9 mouse cellular contexts compared by ENCODE assay signal in the genomic region with DNA sequence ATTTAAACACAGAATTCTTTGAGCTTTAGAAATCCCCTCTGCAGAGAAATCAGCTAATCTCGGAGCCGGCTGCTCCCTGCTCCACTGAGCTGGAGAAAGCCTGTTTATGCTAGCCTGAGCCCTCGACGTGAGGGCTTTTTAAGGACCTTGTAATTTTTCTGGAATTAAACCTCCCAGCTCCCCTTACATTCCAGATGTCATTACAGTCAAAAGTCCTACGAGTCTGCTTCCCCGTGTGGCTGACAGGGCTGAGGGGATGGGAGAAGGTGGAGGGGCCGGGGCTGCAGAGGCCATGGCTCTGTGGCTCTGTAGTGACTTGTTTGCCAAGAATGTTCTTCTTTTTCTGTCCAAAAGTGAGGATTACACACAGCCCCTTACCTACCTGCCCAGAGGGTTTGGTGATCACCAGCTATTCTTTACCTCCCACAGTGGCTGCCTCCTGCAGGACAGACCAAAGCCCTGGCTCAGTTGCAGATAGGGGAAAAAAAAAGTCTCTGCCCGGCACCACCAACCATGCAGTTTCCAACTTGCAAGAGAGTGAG. TPM values are rescaled to one million over a fixed set of nuclear protein-coding genes. Genes with fewer than 3 reads are reported as not detected.
DNase-seq lines count a peak whose midpoint lies in the region; ATAC-seq and TF ChIP-seq lines count a peak whose summit lies in the region.
"Had no signal": no experiment of that assay in that cellular context is flagged by ENCODE, and none has a peak within 500 bp of the region (broad histone marks: within the 10 kb centered on the region; RNA-seq: fewer than 3 reads in every experiment).

No protein-coding gene starts in this region.

- H3K4me3 ChIP-seq in lung, embryonic 14.5 days (ENCODE audit: low read depth, low read length) = no peak overlapping the region
- no peak overlapping the region for H3K4me3 ChIP-seq in forebrain, embryonic 11.5 days (ENCODE audit: low read depth, low read length)
- 0 out of 2 replicates have a peak overlapping the region, but pooled peaks have one; percentile 1 for H3K4me3 ChIP-seq in kidney, embryonic 16.5 days (ENCODE audit: low read length)
- no peak overlapping the region for H3K4me3 ChIP-seq in neural tube, embryonic 14.5 days (ENCODE audit: low read depth, low read length)

- no peaks in the 10 kb centered on the region for H3K27me3 ChIP-seq in lung, embryonic 14.5 days (ENCODE audit: insufficient read depth, low read length)
- no peaks in the 10 kb centered on the region for H3K27me3 ChIP-seq in forebrain, embryonic 11.5 days (ENCODE audit: control insufficient read depth, insufficient read depth, low read length)
- H3K27me3 ChIP-seq in kidney, embryonic 16.5 days (ENCODE audit: insufficient read depth, low read length) = no peaks in the 10 kb centered on the region
- H3K27me3 ChIP-seq in neural tube, embryonic 14.5 days (ENCODE audit: control insufficient read depth, insufficient read depth, low read length) = no peaks in the 10 kb centered on the region

- peak overlapping the region; percentile 65 for H3K4me2 ChIP-seq in lung, embryonic 14.5 days
- 0 out of 2 replicates have a peak overlapping the region, but pooled peaks have one; percentile 22 for H3K4me2 ChIP-seq in forebrain, embryonic 11.5 days (ENCODE audit: low read depth, low read length, severe bottlenecking)
- H3K4me2 ChIP-seq in kidney, embryonic 16.5 days (replicated peaks; ENCODE audit: low read depth, low read length) = peak overlapping the region; percentile 38
- no peak overlapping the region; the same call in 1 of the 2 replicates for H3K4me2 ChIP-seq in neural tube, embryonic 14.5 days (ENCODE audit: low read depth, low read length)

- peak; percentile 44 for DNase-seq in lung, embryonic 14.5 days
- no peak for DNase-seq in lung, adult 18-20 months
- no peak for DNase-seq in forebrain, embryonic 11.5 days (ENCODE audit: low spot score)
- no peak for DNase-seq in thymus, postnatal 36 days
- DNase-seq in cerebellum, postnatal 36 days = no peak
- DNase-seq: thymus, adult 18-20 months had no signal

- 24% methylated on average over 8 of the region's 8 CpGs for WGBS in lung, embryonic 14.5 days
- WGBS in forebrain, embryonic 11.5 days = 5% methylated on average over 8 of the region's 8 CpGs
- 16% methylated on average over 8 of the region's 8 CpGs for WGBS in kidney, embryonic 16.5 days
- 11% methylated on average over 8 of the region's 8 CpGs for WGBS in neural tube, embryonic 14.5 days

- peak overlapping the region; percentile 20; the same call in 1 of the 2 replicates for H3K9ac ChIP-seq in lung, embryonic 14.5 days
- H3K9ac ChIP-seq in forebrain, embryonic 11.5 days (ENCODE audit: low read length) = peak overlapping the region; percentile 57; the same call in 1 of the 2 replicates
- peak overlapping the region; percentile 48 for H3K9ac ChIP-seq in kidney, embryonic 16.5 days (replicated peaks; ENCODE audit: low read length)
- H3K9ac ChIP-seq in neural tube, embryonic 14.5 days (replicated peaks; ENCODE audit: low read depth, low read length) = peak overlapping the region; percentile 29; the same call in 1 of the 2 replicates

- no peak for TF ChIP-seq CTCF in lung, embryonic 14.5 days (IDR thresholded peaks at IDR 0.05; ENCODE audit: low read depth)

- H3K27ac ChIP-seq in lung, embryonic 14.5 days (ENCODE audit: low read depth) = peak overlapping the region; percentile 78
- H3K27ac ChIP-seq in forebrain, embryonic 11.5 days (ENCODE audit: low read depth, low read length) = peak overlapping the region; percentile 89
- peak overlapping the region; percentile 94 for H3K27ac ChIP-seq in kidney, embryonic 16.5 days (ENCODE audit: low read length)
- peak overlapping the region; percentile 87 for H3K27ac ChIP-seq in neural tube, embryonic 14.5 days (ENCODE audit: low read depth, low read length)

- no peak for ATAC-seq in lung, embryonic 14.5 days (ENCODE audit: insufficient read depth)
- no peak for ATAC-seq in forebrain, embryonic 11.5 days (replicated peaks; ENCODE audit: low FRiP score)
- ATAC-seq in kidney, embryonic 16.5 days (ENCODE audit: low FRiP score, low TSS enrichment) = no peak
- ATAC-seq in neural tube, embryonic 14.5 days (ENCODE audit: low read depth) = no peak
- ATAC-seq in activated CD4-positive, CD25-positive, alpha-beta regulatory T cell, adult 4 months = no peak

- no peaks in the 10 kb centered on the region for H3K36me3 ChIP-seq in lung, embryonic 14.5 days (ENCODE audit: insufficient read depth)
- no peaks in the 10 kb centered on the region for H3K36me3 ChIP-seq in forebrain, embryonic 11.5 days (ENCODE audit: control insufficient read depth, insufficient read depth, low read length)
- H3K36me3 ChIP-seq in kidney, embryonic 16.5 days (ENCODE audit: insufficient read depth, low read length) = no peaks in the 10 kb centered on the region
- H3K36me3 ChIP-seq in neural tube, embryonic 14.5 days (ENCODE audit: control insufficient read depth, insufficient read depth, low read length) = no peaks in the 10 kb centered on the region

- H3K9me3 ChIP-seq in lung, embryonic 14.5 days (ENCODE audit: low read depth, low read length) = no peaks in the 10 kb centered on the region
- H3K9me3 ChIP-seq in forebrain, embryonic 11.5 days (ENCODE audit: control insufficient read depth, low read length) = no peaks in the 10 kb centered on the region
- H3K9me3 ChIP-seq in kidney, embryonic 16.5 days (ENCODE audit: low read length) = no peaks in the 10 kb centered on the region
- H3K9me3 ChIP-seq in neural tube, embryonic 14.5 days (ENCODE audit: control insufficient read depth, low read length) = no peaks in the 10 kb centered on the region

- peaks cover 55% of the 10 kb centered on the region for H3K4me1 ChIP-seq in lung, embryonic 14.5 days (ENCODE audit: insufficient read depth)
- H3K4me1 ChIP-seq in forebrain, embryonic 11.5 days (replicated peaks; ENCODE audit: control insufficient read depth, insufficient read depth, low read length) = peaks cover 65% of the 10 kb centered on the region
- H3K4me1 ChIP-seq in kidney, embryonic 16.5 days (ENCODE audit: insufficient read depth, low read length) = peaks cover 94% of the 10 kb centered on the region
- H3K4me1 ChIP-seq in neural tube, embryonic 14.5 days (ENCODE audit: control insufficient read depth, insufficient read depth, low read length) = peaks cover 77% of the 10 kb centered on the region

RNA-seq across cellular contexts. Expression of a gene that starts 29.0 kb away (rescaled TPM):
- polyA plus RNA-seq in lung, embryonic 14.5 days (2014; fragmentation: Nextera tagmentation; extraction: Ambion mirVana) = 28.3 and 31.0 TPM in 2 replicates
- 30.7 and 39.5 TPM in 2 replicates for polyA plus RNA-seq in forebrain, embryonic 11.5 days (2014; fragmentation: Nextera tagmentation; extraction: Ambion mirVana)
- 22.2 and 26.0 TPM in 2 replicates for polyA plus RNA-seq in kidney, embryonic 16.5 days (2015; fragmentation: Nextera tagmentation; extraction: Ambion mirVana)
- 32.2 and 37.5 TPM in 2 replicates for polyA plus RNA-seq in neural tube, embryonic 14.5 days (2014; fragmentation: Nextera tagmentation; extraction: Ambion mirVana)
- 10 to 100 TPM; 15.8 to 21.3 TPM for polyA plus RNA-seq in activated CD4-positive, CD25-positive, alpha-beta regulatory T cell, adult 4 months (2017; shearing (Covaris generic))

RNA-seq across cellular contexts. Expression of a gene that starts 42.5 kb away (rescaled TPM):
- polyA plus RNA-seq in lung, embryonic 14.5 days (2014; fragmentation: Nextera tagmentation; extraction: Ambion mirVana) = 78.6 and 85.4 TPM in 2 replicates
- polyA plus RNA-seq in forebrain, embryonic 11.5 days (2014; fragmentation: Nextera tagmentation; extraction: Ambion mirVana) = 152 and 154 TPM in 2 replicates
- polyA plus RNA-seq in kidney, embryonic 16.5 days (2015; fragmentation: Nextera tagmentation; extraction: Ambion mirVana) = 142 and 148 TPM in 2 replicates
- 134 and 160 TPM in 2 replicates for polyA plus RNA-seq in neural tube, embryonic 14.5 days (2014; fragmentation: Nextera tagmentation; extraction: Ambion mirVana)
- 10 to 100 TPM; 22.1 to 24.5 TPM for polyA plus RNA-seq in activated CD4-positive, CD25-positive, alpha-beta regulatory T cell, adult 4 months (2017; shearing (Covaris generic))

RNA-seq across cellular contexts. Expression of a gene that starts 42.6 kb away (rescaled TPM):
- 22.2 and 24.9 TPM in 2 replicates for polyA plus RNA-seq in lung, embryonic 14.5 days (2014; fragmentation: Nextera tagmentation; extraction: Ambion mirVana)
- 10.9 and 14.6 TPM in 2 replicates for polyA plus RNA-seq in forebrain, embryonic 11.5 days (2014; fragmentation: Nextera tagmentation; extraction: Ambion mirVana)
- 39.4 and 41.1 TPM in 2 replicates for polyA plus RNA-seq in kidney, embryonic 16.5 days (2015; fragmentation: Nextera tagmentation; extraction: Ambion mirVana)
- 10.5 and 10.7 TPM in 2 replicates for polyA plus RNA-seq in neural tube, embryonic 14.5 days (2014; fragmentation: Nextera tagmentation; extraction: Ambion mirVana)
- polyA plus RNA-seq in activated CD4-positive, CD25-positive, alpha-beta regulatory T cell, adult 4 months (2017; shearing (Covaris generic)) = 1 to 10 TPM; 4.3 to 6.9 TPM
